In the genomic region with DNA sequence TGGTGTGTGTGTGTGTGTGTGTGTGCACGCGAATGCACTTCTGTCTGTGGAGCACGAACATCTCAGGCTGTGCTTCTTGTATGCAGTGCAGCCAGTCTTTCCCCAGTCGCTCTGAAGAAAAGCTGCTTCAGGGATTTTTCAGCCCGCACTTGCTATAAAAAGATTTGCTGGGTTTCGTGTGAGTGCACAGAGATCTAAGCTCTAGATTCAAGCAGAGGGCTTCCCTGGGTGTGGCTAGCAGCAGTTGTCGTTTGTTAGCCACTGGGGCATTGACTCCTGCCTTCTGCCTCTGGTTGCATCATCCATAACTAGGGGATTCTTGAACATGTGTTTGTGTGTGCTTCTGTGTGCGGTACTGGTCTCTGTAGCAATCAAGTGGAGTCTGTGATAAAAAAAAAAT, we compare ENCODE assay signal across 9 mouse cellular contexts.
DNase-seq lines count a peak whose midpoint lies in the region; ATAC-seq lines count a peak whose summit lies in the region.
"Had no signal": no experiment of that assay in that cellular context is flagged by ENCODE, and none has a peak within 500 bp of the region (broad histone marks: within the 10 kb centered on the region; RNA-seq: fewer than 3 reads in every experiment).

No protein-coding gene starts in this region.

- H3K9ac ChIP-seq in hindbrain, embryonic 11.5 days (ENCODE audit: low read depth, low read length), result no peak overlapping the region
- H3K9ac ChIP-seq in neural tube, embryonic 12.5 days, result no peak overlapping the region

- peak overlapping the region; percentile 71 for H3K27ac ChIP-seq in hindbrain, embryonic 11.5 days (ENCODE audit: low read depth, low read length)
- H3K27ac ChIP-seq in neural tube, embryonic 12.5 days, result peak overlapping the region; percentile 72; the same call in 1 of the 2 replicates

- DNase-seq in layer of hippocampus, adult 9-11 months, result peak; percentile 34
- no peak for DNase-seq in layer of hippocampus, adult 18-20 months (ENCODE audit: low spot score in 2 of 2)
- peak; percentile 65 for DNase-seq in brain, adult 2 months (ENCODE audit: low read depth, low spot score)
- DNase-seq in hindbrain, embryonic 11.5 days (ENCODE audit: low spot score), result no peak
- DNase-seq in spleen, postnatal 14 days (ENCODE audit: low spot score in 2 of 2), result no peak
- no peak for DNase-seq in adrenal gland, postnatal 14 days
- no peak for DNase-seq in adrenal gland, adult 18-20 months (ENCODE audit: low spot score in 2 of 2)

- no peak overlapping the region for H3K4me2 ChIP-seq in hindbrain, embryonic 11.5 days (replicated peaks; ENCODE audit: low read depth, low read length)
- peak overlapping the region; percentile 34 for H3K4me2 ChIP-seq in neural tube, embryonic 12.5 days (replicated peaks)

- no peaks in the 10 kb centered on the region for H3K36me3 ChIP-seq in hindbrain, embryonic 11.5 days (ENCODE audit: control insufficient read depth, insufficient read depth, low read length)
- H3K36me3 ChIP-seq in neural tube, embryonic 12.5 days, result no peaks in the 10 kb centered on the region

- no peaks in the 10 kb centered on the region for H3K27me3 ChIP-seq in hindbrain, embryonic 11.5 days (ENCODE audit: control insufficient read depth, insufficient read depth, low read length)
- no peaks in the 10 kb centered on the region for H3K27me3 ChIP-seq in neural tube, embryonic 12.5 days (replicated peaks)

- no peak overlapping the region for H3K4me3 ChIP-seq in hindbrain, embryonic 11.5 days (ENCODE audit: low read depth, low read length)
- H3K4me3 ChIP-seq in neural tube, embryonic 12.5 days, result no peak overlapping the region
- H3K4me3 ChIP-seq: megakaryocyte, embryonic 14.5 days had no signal

- 63% methylated on average over 8 of the region's 8 CpGs for WGBS in hindbrain, embryonic 11.5 days
- 62% methylated on average over 8 of the region's 8 CpGs for WGBS in neural tube, embryonic 12.5 days

- peaks cover 10% of the 10 kb centered on the region for H3K4me1 ChIP-seq in hindbrain, embryonic 11.5 days (replicated peaks; ENCODE audit: control insufficient read depth, insufficient read depth, low read length)
- peaks cover 58% of the 10 kb centered on the region for H3K4me1 ChIP-seq in neural tube, embryonic 12.5 days

- H3K9me3 ChIP-seq in hindbrain, embryonic 11.5 days (ENCODE audit: control insufficient read depth, low read length), result no peaks in the 10 kb centered on the region
- H3K9me3 ChIP-seq in neural tube, embryonic 12.5 days, result no peaks in the 10 kb centered on the region
- H3K9me3 ChIP-seq: megakaryocyte, embryonic 14.5 days had no signal

- ATAC-seq in hindbrain, embryonic 11.5 days (ENCODE audit: low FRiP score), result 0 out of 2 replicates have a peak, but pooled peaks have one; percentile 10
- no peak for ATAC-seq in neural tube, embryonic 12.5 days (ENCODE audit: low FRiP score, low read depth)

Comparison
In these comparisons a context has a peak if more than half of its experiments do, and no peak if none do; other contexts are left out.
1. DNase-seq: peak in layer of hippocampus, adult 9-11 months (single experiment) and brain, adult 2 months (single experiment); none in layer of hippocampus, adult 18-20 months (0 of 2), hindbrain, embryonic 11.5 days (single experiment), spleen, postnatal 14 days (0 of 2), adrenal gland, postnatal 14 days (single experiment) and adrenal gland, adult 18-20 months (0 of 2).